Mouse (Mus musculus) neural tube, embryonic 14.5 days (tissue): ENCODE measurements at regions not wholly inside any gene's neighbourhood (a gene's known extent, or its start where the extent isn't known, plus 50 kb on each side); places are given as distances from the start of the nearest gene placed in this dataset.

Source experiments
- ATAC-seq: fragments of 200-750 bp; cut with Nextera tagmentation; 2 replicates; pipeline ENCODE4 v1.8.0; 2017; ENCODE audit warnings: low read depth, mild to moderate bottlenecking, moderate TSS enrichment, moderate library complexity
- H3K27ac ChIP-seq: fragments of 300-500 bp; sonication (generic); 2 replicates; pipeline ENCODE4 v1.5.1; 2014; ENCODE audit warnings: low read depth, mild to moderate bottlenecking, control low read depth, low read length, moderate library complexity, mixed read lengths
- H3K27me3 ChIP-seq: fragments of 300-500 bp; sonication (generic); 2 replicates; pipeline ENCODE4 v1.6.1; 2014; ENCODE audit warnings: low read length; ENCODE audit not compliant: control insufficient read depth, insufficient read depth
- H3K36me3 ChIP-seq: fragments of 300-500 bp; sonication (generic); 2 replicates; pipeline ENCODE4 v1.6.1; 2014; ENCODE audit warnings: low read length, mixed read lengths; ENCODE audit not compliant: control insufficient read depth, insufficient read depth
- H3K4me1 ChIP-seq: fragments of 300-500 bp; sonication (generic); 2 replicates; pipeline ENCODE4 v1.6.1; 2014; ENCODE audit warnings: low read length; ENCODE audit not compliant: control insufficient read depth, insufficient read depth
- H3K4me2 ChIP-seq: fragments of 300-500 bp; sonication (generic); 2 replicates; pipeline ENCODE4 v1.6.1; 2014; ENCODE audit warnings: mild to moderate bottlenecking, low read depth, low read length, control low read depth
- H3K4me3 ChIP-seq: fragments of 300-500 bp; sonication (generic); 2 replicates; pipeline ENCODE4 v1.5.1; 2014; ENCODE audit warnings: low read depth, low read length, control low read depth, mixed read lengths
- H3K9ac ChIP-seq: fragments of 300-500 bp; sonication (generic); replicated peaks from 2 replicates; pipeline ENCODE4 v1.6.1; 2014; ENCODE audit warnings: low read depth, mild to moderate bottlenecking, control low read depth, low read length, mixed read lengths
- H3K9me3 ChIP-seq: fragments of 300-500 bp; sonication (generic); 2 replicates; pipeline ENCODE4 v1.6.1; 2016; ENCODE audit warnings: low read length; ENCODE audit not compliant: control insufficient read depth
- WGBS: fragments of 180-500 bp; shearing (Covaris S2); extraction: QIAGEN DNeasy Blood & Tissue Kit; methylation state at CpG from one replicate; pipeline ENCODE4 v1.1.7; 2014; 5-methylcytosine and 5-hydroxymethylcytosine counted together

DNA sequence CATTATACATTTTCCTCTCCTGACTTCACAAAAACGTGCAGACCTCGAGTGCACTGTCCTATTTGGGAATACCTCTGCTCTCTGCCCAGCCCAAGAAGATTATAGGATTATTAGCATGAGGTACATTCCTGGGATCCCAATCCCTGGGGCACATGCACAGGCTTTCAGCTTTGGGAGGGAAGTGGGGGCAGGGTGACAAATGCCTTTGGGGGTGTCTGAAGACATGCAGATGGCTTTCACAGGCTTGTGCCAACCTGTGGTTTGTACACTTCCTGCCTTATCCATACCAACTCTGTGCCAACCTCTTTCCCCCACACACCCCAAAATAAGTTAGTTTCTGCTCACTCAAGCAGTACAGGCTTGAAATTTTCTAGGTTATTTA, 160.3 kb upstream of the Thbs1 start:
- Histone ChIP-seq H3K4me1 (no peaks in the 10 kb centered on the region), H3K9ac (no peak overlapping the region), H3K27me3 (no peaks in the 10 kb centered on the region), H3K4me2 (no peak overlapping the region), H3K27ac (no peak overlapping the region), H3K36me3 (no peaks in the 10 kb centered on the region), H3K4me3 (no peak overlapping the region), H3K9me3 (no peaks in the 10 kb centered on the region)
- no peak for ATAC-seq
- WGBS: 87% methylated on average over 2 of the region's 2 CpGs

- H3K9ac ChIP-seq: no peak overlapping the region
- no peaks in the 10 kb centered on the region for H3K4me1 ChIP-seq
- no peak overlapping the region for H3K4me3 ChIP-seq
- no peak overlapping the region for H3K27ac ChIP-seq
- H3K27me3 ChIP-seq: no peaks in the 10 kb centered on the region
- WGBS: 91% methylated on average over 4 of the region's 4 CpGs
- ATAC-seq: no peak
- no peaks in the 10 kb centered on the region for H3K36me3 ChIP-seq
- no peaks in the 10 kb centered on the region for H3K9me3 ChIP-seq
- H3K4me2 ChIP-seq: no peak overlapping the region
Observed at GRCm38 (mm10) chr2:117958737-117959136, 152.9 kb upstream of the Thbs1 start.

GRCm38 (mm10) chr2:117959440-117959839, 152.2 kb upstream of the Thbs1 start:
- Histone ChIP-seq H3K9ac (no peak overlapping the region), H3K4me1 (no peaks in the 10 kb centered on the region), H3K4me3 (no peak overlapping the region), H3K27ac (no peak overlapping the region), H3K36me3 (no peaks in the 10 kb centered on the region), H3K27me3 (no peaks in the 10 kb centered on the region), H3K4me2 (no peak overlapping the region), H3K9me3 (no peaks in the 10 kb centered on the region)
- ATAC-seq: no peak

DNA sequence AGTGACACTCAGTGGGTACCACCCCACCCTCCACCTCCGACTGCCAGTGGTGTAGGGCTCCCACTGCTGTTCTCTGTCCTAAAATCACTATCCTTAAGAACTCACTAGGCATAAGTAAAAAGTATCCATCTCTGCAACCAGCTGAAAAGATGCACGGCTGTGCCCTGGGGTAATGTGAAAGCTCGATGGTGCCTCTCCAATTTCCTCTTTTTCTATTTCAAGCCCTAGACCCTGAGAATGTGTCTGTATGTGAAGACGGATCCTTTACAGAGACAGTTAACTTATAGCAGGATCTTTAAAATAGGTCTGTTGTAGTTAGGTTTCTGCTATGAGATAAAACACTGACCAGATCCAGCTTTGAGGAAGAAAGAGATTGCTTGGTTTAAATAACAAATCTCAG, 149.1 kb upstream of the Thbs1 start:
- Histone ChIP-seq H3K4me2 (no peak overlapping the region), H3K27me3 (no peaks in the 10 kb centered on the region), H3K9me3 (no peaks in the 10 kb centered on the region), H3K36me3 (no peaks in the 10 kb centered on the region), H3K4me1 (no peaks in the 10 kb centered on the region), H3K9ac (no peak overlapping the region), H3K4me3 (no peak overlapping the region), H3K27ac (no peak overlapping the region)
- ATAC-seq: no peak
- WGBS: 81% methylated on average over 4 of the region's 4 CpGs

- ATAC-seq: no peak
- Histone ChIP-seq H3K4me1 (no peaks in the 10 kb centered on the region), H3K4me2 (no peak overlapping the region), H3K27me3 (no peaks in the 10 kb centered on the region), H3K4me3 (no peak overlapping the region), H3K36me3 (no peaks in the 10 kb centered on the region), H3K27ac (no peak overlapping the region), H3K9ac (no peak overlapping the region), H3K9me3 (no peaks in the 10 kb centered on the region)
- WGBS: 86% methylated on average over 2 of the region's 2 CpGs
Observed at GRCm38 (mm10) chr2:117963526-117963925, 148.2 kb upstream of the Thbs1 start.

- H3K9me3 ChIP-seq: no peaks in the 10 kb centered on the region
- no peak overlapping the region for H3K27ac ChIP-seq
- H3K4me1 ChIP-seq: no peaks in the 10 kb centered on the region
- no peaks in the 10 kb centered on the region for H3K27me3 ChIP-seq
- 95% methylated on average over 4 of the region's 4 CpGs for WGBS
- H3K4me3 ChIP-seq: no peak overlapping the region
- H3K4me2 ChIP-seq: no peak overlapping the region
- H3K9ac ChIP-seq: no peak overlapping the region
- no peak for ATAC-seq
- no peaks in the 10 kb centered on the region for H3K36me3 ChIP-seq
Observed at GRCm38 (mm10) chr2:117965758-117966157, 145.9 kb upstream of the Thbs1 start.

DNA sequence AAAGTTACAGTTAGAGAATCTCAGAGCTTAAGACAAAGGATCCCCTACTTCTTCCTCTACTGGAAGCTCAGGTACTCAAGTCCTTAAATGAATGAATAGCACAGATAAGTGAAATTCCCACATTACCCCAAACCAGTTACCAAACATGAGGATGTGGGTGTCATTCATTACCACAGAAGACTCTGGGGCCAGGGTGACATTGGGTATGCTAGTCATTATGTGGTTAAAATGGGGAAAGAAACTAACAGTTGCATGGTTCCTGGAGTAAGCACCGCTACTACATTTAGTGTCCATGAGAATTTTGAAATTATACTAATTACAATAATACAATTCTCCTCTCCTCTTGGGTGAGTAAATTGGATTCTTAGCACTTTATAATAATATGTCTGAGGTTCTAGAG, 142.9 kb upstream of the Thbs1 start:
- no peak overlapping the region for H3K4me3 ChIP-seq
- no peak overlapping the region for H3K9ac ChIP-seq
- 91% methylated on average over 1 of the region's 1 CpGs for WGBS
- ATAC-seq: no peak
- no peaks in the 10 kb centered on the region for H3K9me3 ChIP-seq
- no peaks in the 10 kb centered on the region for H3K4me1 ChIP-seq
- no peak overlapping the region for H3K4me2 ChIP-seq
- H3K36me3 ChIP-seq: no peaks in the 10 kb centered on the region
- H3K27me3 ChIP-seq: no peaks in the 10 kb centered on the region
- H3K27ac ChIP-seq: no peak overlapping the region

DNA sequence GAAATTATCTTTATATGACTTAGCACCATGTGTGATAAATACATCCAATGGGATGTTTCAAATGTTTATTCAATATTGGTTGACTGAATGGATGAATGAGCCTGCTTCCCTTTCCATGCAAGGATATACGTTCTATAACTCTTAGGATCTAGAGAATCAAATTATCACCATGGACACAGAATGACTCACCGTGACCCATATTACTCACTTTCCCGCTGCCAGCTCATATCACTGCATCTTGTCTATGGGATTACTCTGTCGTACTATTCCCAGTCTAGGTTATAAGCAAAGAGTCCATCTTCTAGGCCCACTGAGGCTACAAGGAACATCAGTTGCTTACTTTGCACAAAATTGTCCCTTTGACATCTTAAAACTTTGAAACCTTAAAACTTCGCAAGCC, 141.0 kb upstream of the Thbs1 start:
- Histone ChIP-seq H3K36me3 (no peaks in the 10 kb centered on the region), H3K27ac (no peak overlapping the region), H3K27me3 (no peaks in the 10 kb centered on the region), H3K4me1 (no peaks in the 10 kb centered on the region), H3K4me3 (no peak overlapping the region), H3K4me2 (no peak overlapping the region), H3K9me3 (no peaks in the 10 kb centered on the region), H3K9ac (no peak overlapping the region)
- WGBS: 92% methylated on average over 5 of the region's 5 CpGs
- no peak for ATAC-seq

- H3K36me3 ChIP-seq: no peaks in the 10 kb centered on the region
- H3K4me3 ChIP-seq: no peak overlapping the region
- ATAC-seq: no peak
- 93% methylated on average over 9 of the region's 9 CpGs for WGBS
- no peaks in the 10 kb centered on the region for H3K4me1 ChIP-seq
- H3K9ac ChIP-seq: no peak overlapping the region
- H3K4me2 ChIP-seq: no peak overlapping the region
- no peaks in the 10 kb centered on the region for H3K27me3 ChIP-seq
- H3K27ac ChIP-seq: no peak overlapping the region
- H3K9me3 ChIP-seq: no peaks in the 10 kb centered on the region
Observed at GRCm38 (mm10) chr2:117977033-117977432, 134.6 kb upstream of the Thbs1 start.

- H3K9me3 ChIP-seq: no peaks in the 10 kb centered on the region
- no peaks in the 10 kb centered on the region for H3K27me3 ChIP-seq
- 91% methylated on average over 2 of the region's 2 CpGs for whole genome bisulfite sequencing
- no peak overlapping the region for H3K4me2 ChIP-seq
- no peak overlapping the region for H3K4me3 ChIP-seq
- no peak overlapping the region for H3K9ac ChIP-seq
- no peak overlapping the region for H3K27ac ChIP-seq
- no peak for ATAC-seq
- H3K36me3 ChIP-seq: no peaks in the 10 kb centered on the region
- H3K4me1 ChIP-seq: no peaks in the 10 kb centered on the region
Observed at GRCm38 (mm10) chr2:117980856-117981255, 130.8 kb upstream of the Thbs1 start.
